Mouse (Mus musculus) forebrain, embryonic 16.5 days (tissue): ENCODE data around the gene Slc29a3. TPM values are rescaled to one million over a fixed set of nuclear protein-coding genes. Genes with fewer than 3 reads are reported as not detected.
"Not testable (repeated sequence)": the region's sequence is repeated elsewhere in the genome, so short reads cannot be mapped to it uniquely, and the experiment has no call there.

ENCODE experiments used
- ATAC-seq: fragments of 200-750 bp; cut with Nextera tagmentation; 2 replicates; pipeline ENCODE4 v1.8.0; 2017; ENCODE audit warnings: mild to moderate bottlenecking, moderate library complexity
- H3K27ac ChIP-seq: fragments of 300-500 bp; sonication (generic); 2 replicates; pipeline ENCODE4 v1.5.1; 2014; ENCODE audit warnings: low read length, control low read depth
- H3K27me3 ChIP-seq: fragments of 300-500 bp; sonication (generic); replicated peaks from 2 replicates; pipeline ENCODE4 v1.6.1; 2014; ENCODE audit warnings: low read length; ENCODE audit not compliant: control insufficient read depth, insufficient read depth
- H3K36me3 ChIP-seq: fragments of 300-500 bp; sonication (generic); 2 replicates; pipeline ENCODE4 v1.6.1; 2014; ENCODE audit not compliant: control insufficient read depth, insufficient read depth
- H3K4me1 ChIP-seq: fragments of 300-500 bp; sonication (generic); replicated peaks from 2 replicates; pipeline ENCODE4 v1.6.1; 2014; ENCODE audit warnings: low read length; ENCODE audit not compliant: control insufficient read depth, insufficient read depth
- H3K4me2 ChIP-seq: fragments of 300-500 bp; sonication (generic); 2 replicates; pipeline ENCODE4 v1.6.1; 2014; ENCODE audit warnings: mild to moderate bottlenecking, low read length, control low read depth
- H3K4me3 ChIP-seq: fragments of 300-500 bp; sonication (generic); replicated peaks from 2 replicates; pipeline ENCODE4 v1.5.1; 2014; ENCODE audit warnings: mild to moderate bottlenecking, low read length, control low read depth
- H3K9ac ChIP-seq: fragments of 300-500 bp; sonication (generic); replicated peaks from 2 replicates; pipeline ENCODE4 v1.6.1; 2014; ENCODE audit warnings: low read depth, low read length, control low read depth
- H3K9me3 ChIP-seq: fragments of 300-500 bp; sonication (generic); 2 replicates; pipeline ENCODE4 v1.6.1; 2016; ENCODE audit warnings: low read length; ENCODE audit not compliant: control insufficient read depth
- WGBS: fragments of 180-500 bp; shearing (Covaris S2); extraction: QIAGEN DNeasy Blood & Tissue Kit; methylation state at CpG from one replicate; pipeline ENCODE4 v1.1.7; 2014; 5-methylcytosine and 5-hydroxymethylcytosine counted together
- polyA plus RNA-seq: library from polyadenylated mRNA; unstranded; fragments of >200 nt; fragmentation: Nextera tagmentation; extraction: Ambion mirVana; gene quantifications from 2 replicates; pipeline ENCODE4 v1.2.1, GENCODE M21; 2015

Slc29a3 gene
- polyA plus RNA-seq, 1 experiment from 2014 or later, result 13.0 TPM

DNA sequence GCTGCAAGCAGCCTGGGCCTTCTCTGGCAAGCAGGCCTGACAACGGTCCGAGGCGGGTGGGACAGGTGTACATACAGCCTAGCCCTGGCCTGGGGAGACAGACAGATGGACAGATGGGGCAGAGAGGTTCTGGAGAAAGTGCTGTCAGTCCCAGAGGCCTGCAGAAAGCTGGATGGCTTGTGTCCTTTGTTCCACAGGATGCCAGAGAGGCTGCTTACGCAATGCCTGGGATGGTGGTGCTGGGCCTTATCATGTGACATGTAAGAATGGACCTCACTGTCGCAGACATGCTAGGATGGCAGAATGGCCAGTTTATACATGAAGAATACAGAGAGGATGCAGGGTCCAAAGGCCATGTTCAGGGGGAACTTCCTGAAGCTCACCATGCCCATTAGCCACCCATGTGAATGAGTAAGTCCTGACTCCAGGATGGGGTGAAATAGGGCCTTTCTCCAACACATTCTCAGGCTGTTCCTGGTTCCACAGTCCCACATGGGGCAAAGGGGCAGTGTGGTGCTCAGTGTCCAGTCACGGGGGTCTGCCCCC, 4.9 kb downstream of the Slc29a3 start:
- H3K4me1 ChIP-seq, result peaks cover 24% of the 10 kb centered on the region
- ATAC-seq, result no peak
- H3K9me3 ChIP-seq, result no peaks in the 10 kb centered on the region
- no peak overlapping the region for H3K4me2 ChIP-seq
- no peaks in the 10 kb centered on the region for H3K36me3 ChIP-seq
- no peak overlapping the region for H3K27ac ChIP-seq
- H3K27me3 ChIP-seq, result no peaks in the 10 kb centered on the region
- H3K4me3 ChIP-seq, result no peak overlapping the region
- WGBS, result 89% methylated on average over 6 of the region's 6 CpGs
- 0 out of 2 replicates have a peak overlapping the region, but pooled peaks have one; percentile 15 for H3K9ac ChIP-seq

DNA sequence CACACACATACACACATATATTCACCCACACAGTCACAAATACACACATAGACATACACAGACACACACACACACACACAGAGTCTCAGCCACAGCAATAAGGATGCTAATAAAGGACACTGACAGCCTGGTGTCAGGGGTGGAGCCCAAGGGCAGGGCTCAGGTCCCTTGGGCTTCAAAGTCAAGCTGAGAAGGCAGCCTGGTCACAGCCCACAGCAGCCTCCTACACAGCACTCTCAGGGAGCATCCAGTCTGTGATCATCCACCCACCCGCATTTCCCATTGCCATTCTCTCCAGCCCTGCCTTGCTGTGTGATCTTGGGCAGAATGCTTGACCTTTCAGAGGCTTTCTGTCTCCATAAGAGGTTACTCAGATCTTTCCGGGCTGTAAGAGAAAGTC, 6.1 kb downstream of the Slc29a3 start:
- Histone ChIP-seq H3K9ac (no peak overlapping the region; the same call in 1 of the 2 replicates), H3K4me1 (peaks cover 16% of the 10 kb centered on the region), H3K4me3 (no peak overlapping the region), H3K27me3 (no peaks in the 10 kb centered on the region), H3K9me3 (no peaks in the 10 kb centered on the region), H3K36me3 (no peaks in the 10 kb centered on the region), H3K27ac (no peak overlapping the region), H3K4me2 (no peak overlapping the region)
- WGBS, result 83% methylated on average over 2 of the region's 2 CpGs
- no peak for ATAC-seq

DNA sequence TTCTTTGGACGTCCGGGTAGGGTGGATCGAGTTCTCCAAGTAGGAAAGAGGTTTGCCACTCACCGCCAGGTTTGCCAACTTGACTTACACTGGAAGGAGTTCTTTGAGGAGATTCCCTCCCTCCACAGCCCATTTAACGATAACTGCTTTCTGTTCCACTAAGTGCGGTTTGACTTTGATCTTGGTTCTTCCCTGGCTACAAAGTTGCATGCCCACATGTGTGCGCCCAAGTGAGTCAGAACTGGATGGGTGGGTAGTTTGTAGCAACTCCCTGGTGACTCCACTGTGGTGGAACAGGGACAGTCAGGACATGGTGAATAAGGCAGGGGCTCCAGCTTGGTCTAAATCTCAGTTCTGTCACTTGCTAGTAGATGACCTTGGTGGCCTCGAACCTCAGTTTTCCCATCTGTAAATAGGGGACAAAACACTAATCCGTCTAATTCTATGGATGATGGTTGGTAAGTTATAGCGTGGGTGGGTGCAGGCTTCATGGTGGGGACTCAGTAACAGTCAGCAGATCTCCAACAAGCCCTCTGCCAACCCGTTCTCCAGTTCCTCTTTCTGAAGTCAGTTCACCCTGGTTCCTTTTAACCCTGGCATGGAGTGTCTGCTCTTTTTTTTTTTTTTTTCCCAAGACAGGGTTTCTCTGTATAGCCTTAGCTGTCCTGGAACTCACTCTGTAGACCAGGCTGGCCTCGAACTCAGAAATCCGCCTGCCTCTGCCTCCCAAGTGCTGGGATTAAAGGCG, 7.9 kb downstream of the Slc29a3 start:
- no peak for ATAC-seq
- Histone ChIP-seq H3K4me2 (no peak overlapping the region), H3K9me3 (no peaks in the 10 kb centered on the region), H3K36me3 (no peaks in the 10 kb centered on the region), H3K27ac (no peak overlapping the region), H3K9ac (no peak overlapping the region), H3K4me3 (no peak overlapping the region), H3K27me3 (no peaks in the 10 kb centered on the region), H3K4me1 (peaks cover 14% of the 10 kb centered on the region)
- whole genome bisulfite sequencing, result 93% methylated on average over 14 of the region's 14 CpGs

DNA sequence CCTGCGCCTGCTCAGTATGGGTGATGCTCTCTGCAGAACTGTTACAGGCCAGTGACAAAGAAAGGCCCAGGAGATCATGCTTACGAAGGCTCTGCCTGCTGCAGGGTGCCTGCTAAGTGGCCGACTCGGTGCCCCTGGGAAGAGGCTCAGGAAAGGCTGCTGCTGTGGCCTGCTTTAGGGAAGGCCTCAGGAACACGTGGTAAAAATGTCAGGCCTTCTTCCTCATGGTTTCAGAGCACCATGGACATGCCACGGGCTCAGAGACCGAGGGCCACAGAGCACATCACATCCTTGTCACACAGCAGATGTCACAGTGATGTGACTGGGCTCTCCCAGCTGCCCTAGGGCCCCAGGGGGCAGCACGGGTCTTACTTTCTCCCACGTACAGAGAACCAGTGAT, 8.9 kb downstream of the Slc29a3 start:
- no peaks in the 10 kb centered on the region for H3K36me3 ChIP-seq
- H3K27ac ChIP-seq, result no peak overlapping the region
- peaks cover 14% of the 10 kb centered on the region for H3K4me1 ChIP-seq
- H3K4me3 ChIP-seq, result no peak overlapping the region
- H3K27me3 ChIP-seq, result no peaks in the 10 kb centered on the region
- ATAC-seq, result no peak
- no peak overlapping the region for H3K4me2 ChIP-seq
- WGBS, result 65% methylated on average over 9 of the region's 9 CpGs
- no peaks in the 10 kb centered on the region for H3K9me3 ChIP-seq
- no peak overlapping the region for H3K9ac ChIP-seq

DNA sequence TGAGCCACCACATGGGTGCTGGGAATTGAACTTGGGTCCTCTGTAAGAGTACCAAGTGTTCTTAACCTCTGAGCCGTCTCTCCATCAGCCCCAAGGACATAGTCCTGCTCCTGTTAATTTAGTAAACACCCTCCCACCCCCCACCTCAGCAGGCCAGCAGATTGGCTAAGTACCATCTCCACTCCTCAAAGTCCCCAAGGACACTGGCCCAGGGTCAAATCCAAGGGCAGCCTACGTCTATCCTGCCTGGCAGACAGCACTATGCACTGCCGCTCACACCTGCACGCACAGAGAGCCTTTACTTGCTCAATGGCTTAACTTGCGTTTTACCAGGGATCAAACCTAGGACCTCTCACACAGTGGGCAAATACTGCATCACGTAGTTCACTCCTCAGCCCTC, 9.7 kb downstream of the Slc29a3 start:
- H3K4me1 ChIP-seq, result peaks cover 13% of the 10 kb centered on the region
- no peak overlapping the region for H3K4me2 ChIP-seq

DNA sequence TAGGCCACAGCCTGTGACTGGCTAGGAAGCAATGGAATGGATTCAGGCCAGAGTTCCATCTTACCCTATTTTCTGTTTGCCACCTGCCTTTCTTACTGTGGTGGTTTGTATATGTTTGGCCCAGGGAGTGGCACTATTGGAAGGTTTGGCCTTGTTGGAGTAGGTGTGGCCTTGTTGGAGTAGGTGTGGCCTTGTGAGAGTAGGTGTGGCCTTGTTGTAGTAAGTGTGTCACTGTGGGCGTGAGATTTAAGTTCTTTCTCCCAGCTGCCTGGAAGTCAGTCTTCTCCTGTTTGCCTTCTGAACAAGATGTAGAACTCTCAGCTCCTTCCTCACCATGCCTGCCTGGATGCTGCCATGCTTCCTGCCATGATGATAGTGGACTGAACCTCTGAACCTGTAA, 10.3 kb downstream of the Slc29a3 start:
- not testable (repeated sequence) for H3K27me3 ChIP-seq, H3K4me1 ChIP-seq, H3K27ac ChIP-seq, H3K36me3 ChIP-seq, H3K9me3 ChIP-seq, H3K4me3 ChIP-seq, H3K9ac ChIP-seq, ATAC-seq, H3K4me2 ChIP-seq
- 74% methylated on average over 1 of the region's 1 CpGs for WGBS

More for the DNA sequence above, 9.7 kb downstream of the Slc29a3 start:
- Histone ChIP-seq H3K9ac (no peak overlapping the region), H3K36me3 (no peaks in the 10 kb centered on the region), H3K27ac (no peak overlapping the region), H3K9me3 (no peaks in the 10 kb centered on the region), H3K27me3 (no peaks in the 10 kb centered on the region), H3K4me3 (no peak overlapping the region)
- WGBS, result 87% methylated on average over 6 of the region's 6 CpGs
- no peak for ATAC-seq

DNA sequence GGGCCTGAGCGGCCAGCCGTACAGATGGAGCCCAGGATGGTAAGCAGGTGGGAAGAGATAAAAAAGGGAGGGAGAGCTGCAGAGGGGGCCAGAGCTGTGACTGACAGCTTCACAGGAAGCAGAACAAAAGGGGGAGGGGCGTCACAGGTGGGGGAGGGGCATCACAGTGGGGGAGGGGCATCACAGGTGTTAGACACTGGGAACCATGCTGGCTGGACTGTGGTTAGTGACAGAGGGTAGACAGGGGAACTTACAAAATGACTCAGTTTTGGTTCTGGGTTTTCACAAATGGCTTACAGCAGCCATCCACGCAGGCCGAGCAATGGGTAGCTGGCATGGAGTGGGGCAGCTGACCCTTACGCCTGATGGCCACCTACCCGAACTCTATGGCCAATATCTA, 11.2 kb downstream of the Slc29a3 start:
- no peak for ATAC-seq
- no peaks in the 10 kb centered on the region for H3K27me3 ChIP-seq
- H3K9me3 ChIP-seq, result no peaks in the 10 kb centered on the region
- peaks cover 3% of the 10 kb centered on the region; the same call in 1 of the 2 replicates for H3K36me3 ChIP-seq
- 85% methylated on average over 7 of the region's 7 CpGs for WGBS
- peaks cover 1% of the 10 kb centered on the region; the same call in 1 of the 2 replicates for H3K4me1 ChIP-seq
- no peak overlapping the region for H3K4me2 ChIP-seq
- no peak overlapping the region for H3K9ac ChIP-seq
- H3K27ac ChIP-seq, result no peak overlapping the region
- H3K4me3 ChIP-seq, result no peak overlapping the region

DNA sequence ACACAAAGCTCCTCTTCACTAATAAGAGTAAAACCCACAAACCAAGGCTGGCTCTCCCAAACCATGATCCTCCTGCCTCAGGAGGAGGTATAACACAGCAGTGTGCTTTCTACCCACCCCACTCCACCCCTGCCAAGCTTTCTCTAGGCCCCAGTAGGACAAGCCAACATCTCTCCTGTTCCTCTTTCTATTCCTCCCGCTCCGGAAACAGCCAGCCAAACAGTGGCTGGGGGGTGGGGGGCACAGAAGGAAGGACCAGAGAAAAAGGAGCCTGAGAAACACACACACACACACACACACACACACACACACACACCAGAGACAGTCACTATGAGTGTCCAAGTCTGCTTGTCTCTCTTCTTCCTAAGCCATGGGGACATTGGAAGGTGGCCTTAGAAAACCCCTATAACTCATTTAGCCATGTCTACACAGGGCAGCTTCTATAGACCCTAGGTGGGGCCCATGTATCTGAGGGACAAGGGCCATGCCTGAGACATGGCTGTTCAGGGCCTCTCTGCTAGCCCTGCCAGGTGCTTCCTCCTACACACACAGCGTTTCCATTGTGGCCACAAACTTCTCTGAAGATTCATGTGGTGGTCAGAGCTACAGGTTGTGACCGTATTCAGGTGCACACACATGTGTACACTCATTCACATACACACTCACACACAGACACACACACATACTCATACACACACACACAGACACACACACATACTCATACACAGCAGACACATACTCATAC, 12.8 kb downstream of the Slc29a3 start:
- no peaks in the 10 kb centered on the region for H3K4me1 ChIP-seq

DNA sequence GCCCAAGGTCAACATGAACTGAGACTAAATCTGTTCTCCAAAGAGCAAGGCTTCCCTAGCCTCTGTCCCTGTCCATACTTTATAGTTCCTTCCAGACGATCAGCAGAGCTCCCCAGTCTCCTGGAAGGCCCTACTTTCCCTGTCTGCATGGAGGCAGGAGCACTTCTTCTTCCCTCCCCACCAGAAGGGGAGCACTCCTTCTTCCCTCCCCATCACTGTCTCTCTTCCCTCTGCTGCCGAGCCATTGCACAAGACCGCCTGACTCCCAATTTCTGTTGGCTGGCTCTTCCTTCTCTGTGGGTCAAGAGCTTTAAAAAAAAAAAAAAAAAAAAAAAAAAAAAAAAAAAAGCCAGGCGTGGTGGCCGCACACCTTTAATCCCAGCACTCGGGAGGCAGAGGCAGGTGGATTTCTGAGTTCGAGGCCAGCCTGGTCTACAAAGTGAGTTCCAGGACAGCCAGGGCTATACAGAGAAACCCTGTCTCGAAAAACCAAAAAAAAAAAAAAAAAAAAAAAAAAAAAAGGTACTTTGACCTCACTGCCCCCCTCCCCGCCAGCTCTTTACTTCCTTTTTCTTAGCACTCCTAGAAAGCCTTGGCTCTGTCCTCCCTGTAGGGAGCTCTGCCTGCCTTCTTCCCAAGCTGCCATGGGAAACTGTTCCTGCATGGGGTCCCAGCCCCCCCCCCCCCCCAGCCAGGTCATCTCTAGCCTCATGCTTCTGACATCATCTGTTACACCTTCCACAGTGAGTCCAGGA, 14.5 kb downstream of the Slc29a3 start:
- no peak overlapping the region for H3K4me3 ChIP-seq
- H3K9ac ChIP-seq, result no peak overlapping the region
- peaks cover 3% of the 10 kb centered on the region; the same call in 1 of the 2 replicates for H3K36me3 ChIP-seq
- H3K27me3 ChIP-seq, result no peaks in the 10 kb centered on the region
- no peak overlapping the region for H3K27ac ChIP-seq
- no peak overlapping the region for H3K4me2 ChIP-seq
- ATAC-seq, result no peak
- H3K9me3 ChIP-seq, result no peaks in the 10 kb centered on the region
- no peaks in the 10 kb centered on the region for H3K4me1 ChIP-seq
- 79% methylated on average over 7 of the region's 9 CpGs for WGBS

More for the DNA sequence above, 12.8 kb downstream of the Slc29a3 start:
- no peaks in the 10 kb centered on the region for H3K9me3 ChIP-seq
- no peak overlapping the region for H3K9ac ChIP-seq
- no peak for ATAC-seq
- no peak overlapping the region for H3K4me3 ChIP-seq
- 89% methylated on average over 4 of the region's 4 CpGs for WGBS
- H3K27me3 ChIP-seq, result no peaks in the 10 kb centered on the region
- no peak overlapping the region for H3K4me2 ChIP-seq
- peaks cover 3% of the 10 kb centered on the region; the same call in 1 of the 2 replicates for H3K36me3 ChIP-seq
- no peak overlapping the region for H3K27ac ChIP-seq
